Mouse (Mus musculus): ENCODE data around the gene Gm10382.

- TF ChIP-seq CTCF (IDR thresholded peaks at IDR 0.05; ENCODE audit: extremely low read depth, insufficient read length, insufficient replicate concordance, low read depth, low read length) (no peak), POLR2A (IDR thresholded peaks at IDR 0.05; ENCODE audit: low read depth, low read length) (no peak)
These were observed 37.2 kb downstream of the Gm10382 start for GRCm38 (mm10) chr5:125426343-125426742.
